Mouse (Mus musculus): ENCODE measurements around the gene Hmga1. TPM values are rescaled to one million over a fixed set of nuclear protein-coding genes. Genes with fewer than 3 reads are reported as not detected.

The Hmga1 gene
- total and polyA plus RNA-seq, 2 experiments: 5.7 to 21.4 TPM

GRCm38 (mm10) chr17:27555075-27555511 lies 1.2 kb upstream of the Hmga1 start:
- Histone ChIP-seq H3K9ac (ENCODE audit: low read depth, low read length) (peak overlapping the region; percentile 65), H3K79me2 (ENCODE audit: control insufficient read depth, insufficient read depth, low read length) (0 out of 2 replicates have a peak, but pooled peaks cover 6% of the 10 kb centered on the region), H3K4me3 (ENCODE audit: insufficient read depth, low read depth, low read length) (peak overlapping the region; percentile 17; the same call in 1 of the 2 replicates), H3K27me3 (ENCODE audit: control insufficient read depth, insufficient read depth, low read length) (no peaks in the 10 kb centered on the region), H3K27ac (replicated peaks; ENCODE audit: insufficient read depth, low read depth, low read length) (no peak overlapping the region), H3K4me1 (ENCODE audit: control insufficient read depth, insufficient read depth, low read length) (peaks cover 5% of the 10 kb centered on the region), H3K36me3 (ENCODE audit: control insufficient read depth, insufficient read depth, low read length) (no peaks in the 10 kb centered on the region)
- no peak for TF ChIP-seq POLR2A (IDR thresholded peaks at IDR 0.05; ENCODE audit: extremely low read depth, insufficient read depth, low read length)
- no peak for TF ChIP-seq CTCF (IDR thresholded peaks at IDR 0.05; ENCODE audit: low read depth, low read length)
- DNase-seq (ENCODE audit: extremely low read depth, low read depth, low spot score): no peak
- 26% methylated on average over 28 of the region's 39 CpGs for WGBS

DNA sequence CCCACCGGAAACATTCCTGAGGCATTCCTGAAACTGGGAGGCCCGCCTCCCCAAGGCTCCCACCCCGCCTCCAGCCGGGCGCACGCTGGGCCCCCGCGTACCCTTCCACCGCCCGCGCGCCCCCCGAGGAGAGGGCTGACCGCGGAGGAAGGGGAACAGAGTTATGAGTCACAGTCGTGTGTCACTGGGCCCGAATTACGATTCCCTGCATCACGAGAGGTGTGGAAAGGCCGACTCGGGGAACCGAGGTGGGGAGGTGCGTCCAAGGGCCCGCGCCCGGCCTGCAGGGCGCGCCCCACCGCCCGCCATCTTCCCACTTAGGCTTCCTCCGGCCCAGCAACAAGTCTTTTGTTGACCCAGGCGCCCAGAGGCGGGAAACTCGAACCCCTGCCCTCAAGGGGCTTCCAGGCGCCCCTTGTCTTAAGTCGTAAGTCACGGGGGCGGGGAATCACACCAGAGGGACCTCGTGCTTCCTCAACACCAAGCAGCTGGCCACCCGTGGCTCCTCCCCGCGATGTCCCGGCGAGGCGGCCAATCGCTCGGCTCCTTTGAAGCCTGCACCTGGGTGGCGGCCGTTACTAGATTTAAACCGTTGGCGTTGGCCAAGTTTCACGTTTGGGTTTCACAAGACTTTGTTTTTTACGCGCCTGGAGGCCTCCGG lies 655 bp upstream of the Hmga1 start:
- no peaks in the 10 kb centered on the region for H3K27me3 ChIP-seq (ENCODE audit: control insufficient read depth, insufficient read depth, low read length)
- DNase-seq (ENCODE audit: extremely low read depth, low read depth, low spot score): peak; percentile 86
- peak overlapping the region; percentile 59; the same call in 1 of the 2 replicates for H3K4me3 ChIP-seq (ENCODE audit: insufficient read depth, low read depth, low read length)
- no peaks in the 10 kb centered on the region for H3K36me3 ChIP-seq (ENCODE audit: control insufficient read depth, insufficient read depth, low read length)
- peak overlapping the region; percentile 95 for H3K27ac ChIP-seq (replicated peaks; ENCODE audit: insufficient read depth, low read depth, low read length)
- TF ChIP-seq CTCF (IDR thresholded peaks at IDR 0.05; ENCODE audit: low read depth, low read length): no peak
- no peak for TF ChIP-seq POLR2A (IDR thresholded peaks at IDR 0.05; ENCODE audit: extremely low read depth, insufficient read depth, low read length)
- H3K4me1 ChIP-seq (ENCODE audit: control insufficient read depth, insufficient read depth, low read length): peaks cover 5% of the 10 kb centered on the region
- peak overlapping the region; percentile 89 for H3K9ac ChIP-seq (ENCODE audit: low read depth, low read length)
- 0 out of 2 replicates have a peak, but pooled peaks cover 6% of the 10 kb centered on the region for H3K79me2 ChIP-seq (ENCODE audit: control insufficient read depth, insufficient read depth, low read length)
- 1% methylated on average over 45 of the region's 55 CpGs for WGBS

GRCm38 (mm10) chr17:27557181-27557926 lies 1.1 kb downstream of the Hmga1 start:
- H3K79me2 ChIP-seq (ENCODE audit: control insufficient read depth, insufficient read depth, low read length): 0 out of 2 replicates have a peak, but pooled peaks cover 6% of the 10 kb centered on the region
- no peak for DNase-seq (ENCODE audit: extremely low read depth, low read depth, low spot score)
- peak overlapping the region; percentile 59 for H3K9ac ChIP-seq (ENCODE audit: low read depth, low read length)
- H3K4me1 ChIP-seq (ENCODE audit: control insufficient read depth, insufficient read depth, low read length): peaks cover 4% of the 10 kb centered on the region
- no peaks in the 10 kb centered on the region for H3K36me3 ChIP-seq (ENCODE audit: control insufficient read depth, insufficient read depth, low read length)
- TF ChIP-seq POLR2A (IDR thresholded peaks at IDR 0.05; ENCODE audit: extremely low read depth, insufficient read depth, low read length) (no peak), CTCF (IDR thresholded peaks at IDR 0.05; ENCODE audit: low read depth, low read length) (no peak)
- H3K27ac ChIP-seq (replicated peaks; ENCODE audit: insufficient read depth, low read depth, low read length): no peak overlapping the region
- H3K4me3 ChIP-seq (ENCODE audit: insufficient read depth, low read depth, low read length): peak overlapping the region; percentile 59
- WGBS: 1% methylated on average over 71 of the region's 75 CpGs
- no peaks in the 10 kb centered on the region for H3K27me3 ChIP-seq (ENCODE audit: control insufficient read depth, insufficient read depth, low read length)

DNA sequence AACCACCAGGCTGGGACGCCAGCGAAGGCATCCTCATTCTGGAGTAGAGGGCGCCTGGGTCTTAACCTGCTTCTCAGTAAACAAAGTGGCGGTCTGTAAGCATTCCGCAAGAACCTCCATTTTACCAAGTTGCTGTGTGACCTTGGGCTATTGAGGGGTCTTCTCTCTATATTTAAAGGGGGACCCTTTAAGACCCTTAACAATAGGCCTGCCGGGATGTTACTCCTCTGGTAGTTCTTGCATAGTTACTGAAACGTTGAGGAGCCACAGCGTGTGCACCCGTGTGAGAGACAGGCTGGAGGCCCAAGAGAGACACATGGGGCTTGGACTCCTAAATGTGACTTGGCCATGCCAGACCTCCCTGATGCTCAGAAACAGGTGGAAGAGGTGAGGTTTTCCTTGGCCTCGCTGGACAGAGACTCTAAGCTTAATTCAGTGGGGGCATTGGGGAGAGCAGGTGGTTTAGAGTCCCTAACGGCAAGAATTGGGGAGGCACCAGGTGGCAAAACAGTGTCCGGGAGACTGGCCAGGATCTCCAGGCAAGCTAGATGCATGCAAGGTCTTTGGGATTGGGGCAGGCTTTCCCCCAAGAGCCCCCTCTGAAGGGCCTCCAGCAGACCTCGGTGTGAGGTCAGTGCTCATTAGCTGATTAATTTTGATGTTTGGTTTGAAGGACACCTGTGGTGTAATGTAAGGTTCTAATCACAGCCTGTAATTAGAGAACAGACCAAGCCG lies 1.8 kb downstream of the Hmga1 start:
- 53% methylated on average over 14 of the region's 14 CpGs for WGBS
- H3K27ac ChIP-seq (replicated peaks; ENCODE audit: insufficient read depth, low read depth, low read length): no peak overlapping the region
- H3K9ac ChIP-seq (ENCODE audit: low read depth, low read length): peak overlapping the region; percentile 59
- H3K4me3 ChIP-seq (ENCODE audit: insufficient read depth, low read depth, low read length): peak overlapping the region; percentile 59; the same call in 1 of the 2 replicates
- H3K27me3 ChIP-seq (ENCODE audit: control insufficient read depth, insufficient read depth, low read length): no peaks in the 10 kb centered on the region
- H3K36me3 ChIP-seq (ENCODE audit: control insufficient read depth, insufficient read depth, low read length): no peaks in the 10 kb centered on the region
- H3K79me2 ChIP-seq (ENCODE audit: control insufficient read depth, insufficient read depth, low read length): 0 out of 2 replicates have a peak, but pooled peaks cover 6% of the 10 kb centered on the region
- DNase-seq (ENCODE audit: extremely low read depth, low read depth, low spot score): no peak
- H3K4me1 ChIP-seq (ENCODE audit: control insufficient read depth, insufficient read depth, low read length): no peaks in the 10 kb centered on the region; the same call in 1 of the 2 replicates
- TF ChIP-seq POLR2A (IDR thresholded peaks at IDR 0.05; ENCODE audit: extremely low read depth, insufficient read depth, low read length) (no peak), CTCF (IDR thresholded peaks at IDR 0.05; ENCODE audit: low read depth, low read length) (no peak)

DNA sequence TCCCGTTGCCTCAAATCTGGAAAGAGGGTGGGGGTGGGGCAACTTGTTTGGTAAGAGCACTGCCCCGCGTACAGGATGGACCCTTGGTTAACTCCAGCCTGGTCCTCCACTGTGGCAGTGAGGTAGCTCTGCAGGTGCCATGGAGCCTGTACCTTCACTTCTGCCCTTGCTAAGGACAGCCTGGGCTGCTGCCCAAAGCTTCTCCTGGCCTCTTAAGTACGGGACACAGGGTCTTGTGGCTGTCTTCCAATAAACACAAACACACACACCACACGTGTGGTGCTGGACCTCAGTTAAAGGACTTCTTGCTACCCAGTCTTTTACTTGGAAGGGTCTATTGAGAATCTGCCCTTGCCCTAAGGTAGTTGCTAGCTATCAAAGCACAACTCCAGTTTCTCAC lies 2.5 kb downstream of the Hmga1 start:
- no peak for DNase-seq (ENCODE audit: extremely low read depth, low read depth, low spot score)
- WGBS: 67% methylated on average over 5 of the region's 5 CpGs
- Histone ChIP-seq H3K27ac (replicated peaks; ENCODE audit: insufficient read depth, low read depth, low read length) (no peak overlapping the region), H3K4me3 (ENCODE audit: insufficient read depth, low read depth, low read length) (no peak overlapping the region), H3K79me2 (ENCODE audit: control insufficient read depth, insufficient read depth, low read length) (0 out of 2 replicates have a peak, but pooled peaks cover 6% of the 10 kb centered on the region), H3K36me3 (ENCODE audit: control insufficient read depth, insufficient read depth, low read length) (no peaks in the 10 kb centered on the region), H3K27me3 (ENCODE audit: control insufficient read depth, insufficient read depth, low read length) (no peaks in the 10 kb centered on the region), H3K9ac (ENCODE audit: low read depth, low read length) (no peak overlapping the region), H3K4me1 (ENCODE audit: control insufficient read depth, insufficient read depth, low read length) (no peaks in the 10 kb centered on the region; the same call in 1 of the 2 replicates)
- TF ChIP-seq POLR2A (IDR thresholded peaks at IDR 0.05; ENCODE audit: extremely low read depth, insufficient read depth, low read length) (no peak), CTCF (IDR thresholded peaks at IDR 0.05; ENCODE audit: low read depth, low read length) (no peak)
